Mouse (Mus musculus): Measurements from ENCODE around the gene Peak1.
A peak's percentile ranks its signal among the peaks of the same experiment; 100 is the strongest.

- peak; percentile 42; the same call in 1 of the 2 replicates for TF ChIP-seq CTCF (IDR thresholded peaks at IDR 0.05; ENCODE audit: extremely low read depth, insufficient read depth, insufficient read length, insufficient replicate concordance)
- TF ChIP-seq POLR2A (IDR thresholded peaks at IDR 0.05; ENCODE audit: low read depth, low read length) = no peak
These were observed 204.2 kb downstream of the Peak1 start for GRCm38 (mm10) chr9:56213451-56214291.
